ENCODE assay signal across 8 mouse cellular contexts in genomic region chr10:83906751-83907150, GRCm38 (mm10).
DNase-seq lines count a peak whose midpoint lies in the region.
"Had no signal": no experiment of that assay in that cellular context is flagged by ENCODE, and none has a peak within 500 bp of the region (broad histone marks: within the 10 kb centered on the region; RNA-seq: fewer than 3 reads in every experiment).

No protein-coding gene starts in this region.

- peak; percentile 77 for DNase-seq in layer of hippocampus, adult 11-12 months (ENCODE audit: low spot score)
- DNase-seq in layer of hippocampus, postnatal 25 days (ENCODE audit: extremely low spot score in 1 of 2, low spot score in 1 of 2): no peak
- DNase-seq in cerebellum, postnatal 10 days: peak; percentile 13 to 31
- DNase-seq in heart, postnatal 10 days: peak; percentile 53 to 58
- DNase-seq in left cerebral cortex, postnatal 36 days (ENCODE audit: low spot score in 2 of 2): peak; percentile 6 to 25
- DNase-seq in urinary bladder, adult 18-20 months (ENCODE audit: low spot score in 2 of 2): no peak
- no peak for DNase-seq in c-Kit-positive CD71-positive TER-119-positive erythroid progenitor cells, embryonic 14.5 days (ENCODE audit: low spot score)
- DNase-seq: kidney, adult 18-20 months had no signal

- intact Hi-C loops in heart, postnatal 10 days (cut with DNase I): no loop called here
- intact Hi-C loops in left cerebral cortex, postnatal 36 days (cut with DNase I): no loop called here

Comparison
In these comparisons a context has a peak if more than half of its experiments do, and no peak if none do; other contexts are left out.
1. DNase-seq: peak in layer of hippocampus, adult 11-12 months (single experiment), cerebellum, postnatal 10 days (2 of 2), heart, postnatal 10 days (2 of 2) and left cerebral cortex, postnatal 36 days (2 of 2); none in layer of hippocampus, postnatal 25 days (0 of 2), urinary bladder, adult 18-20 months (0 of 2) and c-Kit-positive CD71-positive TER-119-positive erythroid progenitor cells, embryonic 14.5 days (single experiment).